Mouse (Mus musculus): ENCODE measurements around the gene 2210016L21Rik. TPM values are rescaled to one million over a fixed set of nuclear protein-coding genes. Genes with fewer than 3 reads are reported as not detected.

Gene 2210016L21Rik
- polyA plus RNA-seq, 1 experiment = 19.6 TPM

GRCm38 (mm10) chr5:114967523-114968268 lies 25.7 kb downstream of the 2210016L21Rik start:
- Histone ChIP-seq H3K4me2 (ENCODE audit: low read depth) (no peak overlapping the region), H3K27me3 (ENCODE audit: control insufficient read depth, insufficient read depth, insufficient read length) (peaks cover 51% of the 10 kb centered on the region), H3K36me3 (ENCODE audit: control insufficient read depth, insufficient read depth) (no peaks in the 10 kb centered on the region), H3K79me2 (ENCODE audit: control insufficient read depth, insufficient read depth) (no peaks in the 10 kb centered on the region), H3K4me3 (no peak overlapping the region), H3ac (ENCODE audit: control insufficient read depth, insufficient read length) (no peak overlapping the region)
- TF ChIP-seq MYOD1 (IDR thresholded peaks at IDR 0.05; ENCODE audit: control insufficient read depth in 1 of 3, insufficient read length in 2 of 3, low read depth in 2 of 3) (no peak), E2F4 (IDR thresholded peaks at IDR 0.05; ENCODE audit: insufficient read depth) (no peak), SRF (IDR thresholded peaks at IDR 0.05; ENCODE audit: control insufficient read depth, insufficient read length, low read depth) (no peak), MYOG (IDR thresholded peaks at IDR 0.05; ENCODE audit: control insufficient read depth in 1 of 3, insufficient read depth in 1 of 3, insufficient read length in 2 of 3, low read depth in 2 of 3) (no peak), USF1 (IDR thresholded peaks at IDR 0.05; ENCODE audit: low read depth) (no peak), CEBPB (IDR thresholded peaks at IDR 0.05; ENCODE audit: insufficient read depth, poor library complexity, severe bottlenecking) (no peak), TCF3 (IDR thresholded peaks at IDR 0.05; ENCODE audit: insufficient read length, low read depth) (no peak), POLR2AphosphoS2 (IDR thresholded peaks at IDR 0.05; ENCODE audit: insufficient read length, low read depth) (no peak), POLR2A (IDR thresholded peaks at IDR 0.05; ENCODE audit: insufficient read length, low read depth) (no peak), REST (IDR thresholded peaks at IDR 0.05; ENCODE audit: insufficient read depth, insufficient read length) (no peak), MAX (IDR thresholded peaks at IDR 0.05; ENCODE audit: low read depth) (no peak), TCF12 (IDR thresholded peaks at IDR 0.05; ENCODE audit: insufficient read depth, poor library complexity, severe bottlenecking) (no peak)

GRCm38 (mm10) chr5:114968651-114969050 lies 26.7 kb downstream of the 2210016L21Rik start:
- Histone ChIP-seq H3ac (ENCODE audit: control insufficient read depth, insufficient read length) (no peak overlapping the region), H3K4me2 (ENCODE audit: low read depth) (no peak overlapping the region), H3K79me2 (ENCODE audit: control insufficient read depth, insufficient read depth) (no peaks in the 10 kb centered on the region), H3K36me3 (ENCODE audit: control insufficient read depth, insufficient read depth) (no peaks in the 10 kb centered on the region), H3K27me3 (ENCODE audit: control insufficient read depth, insufficient read depth, insufficient read length) (peaks cover 46% of the 10 kb centered on the region), H3K4me3 (no peak overlapping the region)
- no peak for TF ChIP-seq REST (IDR thresholded peaks at IDR 0.05; ENCODE audit: insufficient read depth, insufficient read length)
- no peak for TF ChIP-seq POLR2A (IDR thresholded peaks at IDR 0.05; ENCODE audit: insufficient read length, low read depth)
- TF ChIP-seq TCF3 (IDR thresholded peaks at IDR 0.05; ENCODE audit: insufficient read length, low read depth) = no peak

- TF ChIP-seq REST (IDR thresholded peaks at IDR 0.05; ENCODE audit: insufficient read depth, insufficient read length) (no peak), USF1 (IDR thresholded peaks at IDR 0.05; ENCODE audit: low read depth) (no peak), MYOD1 (IDR thresholded peaks at IDR 0.05; ENCODE audit: control insufficient read depth in 1 of 3, insufficient read length in 2 of 3, low read depth in 2 of 3) (no peak), SRF (IDR thresholded peaks at IDR 0.05; ENCODE audit: control insufficient read depth, insufficient read length, low read depth) (no peak), CEBPB (IDR thresholded peaks at IDR 0.05; ENCODE audit: insufficient read depth, poor library complexity, severe bottlenecking) (no peak), E2F4 (IDR thresholded peaks at IDR 0.05; ENCODE audit: insufficient read depth) (no peak), POLR2A (IDR thresholded peaks at IDR 0.05; ENCODE audit: insufficient read length, low read depth) (no peak), TCF12 (IDR thresholded peaks at IDR 0.05; ENCODE audit: insufficient read depth, poor library complexity, severe bottlenecking) (no peak), POLR2AphosphoS2 (IDR thresholded peaks at IDR 0.05; ENCODE audit: insufficient read length, low read depth) (no peak), MAX (IDR thresholded peaks at IDR 0.05; ENCODE audit: low read depth) (no peak), MYOG (IDR thresholded peaks at IDR 0.05; ENCODE audit: control insufficient read depth in 1 of 3, insufficient read depth in 1 of 3, insufficient read length in 2 of 3, low read depth in 2 of 3) (no peak)
Observed at GRCm38 (mm10) chr5:114969064-114969463, 27.1 kb downstream of the 2210016L21Rik start.

GRCm38 (mm10) chr5:114969609-114970215 lies 27.8 kb downstream of the 2210016L21Rik start:
- TF ChIP-seq POLR2AphosphoS2 (IDR thresholded peaks at IDR 0.05; ENCODE audit: insufficient read length, low read depth) (no peak), TCF12 (IDR thresholded peaks at IDR 0.05; ENCODE audit: insufficient read depth, poor library complexity, severe bottlenecking) (no peak), USF1 (IDR thresholded peaks at IDR 0.05; ENCODE audit: low read depth) (no peak), MYOD1 (IDR thresholded peaks at IDR 0.05; ENCODE audit: control insufficient read depth in 1 of 3, insufficient read length in 2 of 3, low read depth in 2 of 3) (no peak), CEBPB (IDR thresholded peaks at IDR 0.05; ENCODE audit: insufficient read depth, poor library complexity, severe bottlenecking) (no peak), SRF (IDR thresholded peaks at IDR 0.05; ENCODE audit: control insufficient read depth, insufficient read length, low read depth) (no peak), REST (IDR thresholded peaks at IDR 0.05; ENCODE audit: insufficient read depth, insufficient read length) (no peak), MYOG (IDR thresholded peaks at IDR 0.05; ENCODE audit: control insufficient read depth in 1 of 3, insufficient read depth in 1 of 3, insufficient read length in 2 of 3, low read depth in 2 of 3) (no peak), E2F4 (IDR thresholded peaks at IDR 0.05; ENCODE audit: insufficient read depth) (no peak), POLR2A (IDR thresholded peaks at IDR 0.05; ENCODE audit: insufficient read length, low read depth) (no peak), MAX (IDR thresholded peaks at IDR 0.05; ENCODE audit: low read depth) (no peak), TCF3 (IDR thresholded peaks at IDR 0.05; ENCODE audit: insufficient read length, low read depth) (no peak)
- no peaks in the 10 kb centered on the region for H3K36me3 ChIP-seq (ENCODE audit: control insufficient read depth, insufficient read depth)
- peaks cover 46% of the 10 kb centered on the region for H3K27me3 ChIP-seq (ENCODE audit: control insufficient read depth, insufficient read depth, insufficient read length)
- no peaks in the 10 kb centered on the region for H3K79me2 ChIP-seq (ENCODE audit: control insufficient read depth, insufficient read depth)
- no peak overlapping the region for H3ac ChIP-seq (ENCODE audit: control insufficient read depth, insufficient read length)
- H3K4me3 ChIP-seq = no peak overlapping the region
- H3K4me2 ChIP-seq (ENCODE audit: low read depth) = no peak overlapping the region

More at GRCm38 (mm10) chr5:114969064-114969463, 27.1 kb downstream of the 2210016L21Rik start:
- Histone ChIP-seq H3K79me2 (ENCODE audit: control insufficient read depth, insufficient read depth) (no peaks in the 10 kb centered on the region), H3K4me2 (ENCODE audit: low read depth) (no peak overlapping the region), H3K4me3 (no peak overlapping the region), H3K27me3 (ENCODE audit: control insufficient read depth, insufficient read depth, insufficient read length) (peaks cover 46% of the 10 kb centered on the region), H3ac (ENCODE audit: control insufficient read depth, insufficient read length) (no peak overlapping the region), H3K36me3 (ENCODE audit: control insufficient read depth, insufficient read depth) (no peaks in the 10 kb centered on the region)

Measured in myocyte (in vitro differentiated cells).